Mouse (Mus musculus) stomach, embryonic 16.5 days (tissue): ENCODE measurements around the gene Ndnf. TPM values are rescaled to one million over a fixed set of nuclear protein-coding genes. Genes with fewer than 3 reads are reported as not detected.

ENCODE experiments used
- polyA plus RNA-seq: library from polyadenylated mRNA; unstranded; fragments of >200 nt; fragmentation: Nextera tagmentation; extraction: Ambion mirVana; gene quantifications from 2 replicates; pipeline ENCODE4 v1.2.1, GENCODE M21; 2015

The Ndnf gene
- polyA plus RNA-seq, 1 experiment from 2014 or later, result 5.5 TPM

Other genes starting within 250 kb of the Ndnf start
- 0.11 and 0.22 TPM in 2 replicates for gene Tnip3, start 146.3 kb upstream of the Ndnf start, polyA plus RNA-seq
- 18.2 and 20.5 TPM in 2 replicates for gene Prdm5, start 107.4 kb downstream of the Ndnf start, polyA plus RNA-seq